Mouse (Mus musculus) right cerebral cortex, postnatal 10 days (tissue): Measurements from ENCODE around the gene Adgb.
A peak's percentile ranks its signal among the peaks of the same experiment; 100 is the strongest.
"Not testable (repeated sequence)": the region's sequence is repeated elsewhere in the genome, so short reads cannot be mapped to it uniquely, and the experiment has no call there.

Experiments used
- DNase-seq, 2 experiments: peaks; one replicate each; pipeline ENCODE4 v3.0.0; 2021; ENCODE audit warnings: low spot score in 2 of 2

Adgb gene

GRCm38 (mm10) chr10:10471961-10472610, at the start of gene Adgb:
Adgb (minus strand) TSS chr10:10472326.
- DNase-seq: peak; percentile 82 to 86

- DNase-seq: no peak
Measured at GRCm38 (mm10) chr10:10480139-10480538, 8.0 kb upstream of the Adgb start.

- DNase-seq: not testable (repeated sequence)
Measured at GRCm38 (mm10) chr10:10477429-10477828, 5.3 kb upstream of the Adgb start.

GRCm38 (mm10) chr10:10476956-10477355, 4.8 kb upstream of the Adgb start:
- no peak for DNase-seq

- no peak for DNase-seq
Measured at GRCm38 (mm10) chr10:10476549-10476948, 4.4 kb upstream of the Adgb start.

GRCm38 (mm10) chr10:10468699-10469547, 3.2 kb downstream of the Adgb start:
- peak in 1 of 2 experiments; percentile 29 for DNase-seq

GRCm38 (mm10) chr10:10460113-10460512, 12.0 kb downstream of the Adgb start:
- DNase-seq: no peak

GRCm38 (mm10) chr10:10456991-10457390, 15.1 kb downstream of the Adgb start:
- peak; percentile 33 to 34 for DNase-seq

- no peak for DNase-seq
Measured at GRCm38 (mm10) chr10:10449067-10449466, 23.1 kb downstream of the Adgb start.

GRCm38 (mm10) chr10:10444841-10445466, 27.2 kb downstream of the Adgb start:
- DNase-seq: no peak

- no peak for DNase-seq
Measured at GRCm38 (mm10) chr10:10443558-10443957, 28.6 kb downstream of the Adgb start.

GRCm38 (mm10) chr10:10435014-10435413, 37.1 kb downstream of the Adgb start:
- DNase-seq: no peak

- DNase-seq: no peak
Measured at GRCm38 (mm10) chr10:10429635-10430034, 42.5 kb downstream of the Adgb start.

GRCm38 (mm10) chr10:10429032-10429431, 43.1 kb downstream of the Adgb start:
- no peak for DNase-seq

GRCm38 (mm10) chr10:10424383-10424782, 47.7 kb downstream of the Adgb start:
- no peak for DNase-seq

GRCm38 (mm10) chr10:10411046-10411445, 61.1 kb downstream of the Adgb start:
- DNase-seq: no peak

GRCm38 (mm10) chr10:10408166-10408565, 64.0 kb downstream of the Adgb start:
- DNase-seq: peak; percentile 24 to 34

- no peak for DNase-seq
Measured at GRCm38 (mm10) chr10:10395784-10396481, 76.2 kb downstream of the Adgb start.

GRCm38 (mm10) chr10:10374629-10375028, 97.5 kb downstream of the Adgb start:
- no peak for DNase-seq

- DNase-seq: no peak
Measured at GRCm38 (mm10) chr10:10364025-10364424, 108.1 kb downstream of the Adgb start.

GRCm38 (mm10) chr10:10355605-10356227, 116.4 kb downstream of the Adgb start:
- no peak for DNase-seq
